Mouse (Mus musculus) ZHBTc4 (cell line): Measurements from ENCODE around the gene Hist2h2be.
"Not testable (repeated sequence)": the region's sequence is repeated elsewhere in the genome, so short reads cannot be mapped to it uniquely, and the experiment has no call there.

Experiments
- DNase-seq: peaks from one replicate; pipeline ENCODE4 v3.0.0-alpha.2; 2011; ENCODE audit warnings: low read depth, low spot score

The Hist2h2be gene

DNA sequence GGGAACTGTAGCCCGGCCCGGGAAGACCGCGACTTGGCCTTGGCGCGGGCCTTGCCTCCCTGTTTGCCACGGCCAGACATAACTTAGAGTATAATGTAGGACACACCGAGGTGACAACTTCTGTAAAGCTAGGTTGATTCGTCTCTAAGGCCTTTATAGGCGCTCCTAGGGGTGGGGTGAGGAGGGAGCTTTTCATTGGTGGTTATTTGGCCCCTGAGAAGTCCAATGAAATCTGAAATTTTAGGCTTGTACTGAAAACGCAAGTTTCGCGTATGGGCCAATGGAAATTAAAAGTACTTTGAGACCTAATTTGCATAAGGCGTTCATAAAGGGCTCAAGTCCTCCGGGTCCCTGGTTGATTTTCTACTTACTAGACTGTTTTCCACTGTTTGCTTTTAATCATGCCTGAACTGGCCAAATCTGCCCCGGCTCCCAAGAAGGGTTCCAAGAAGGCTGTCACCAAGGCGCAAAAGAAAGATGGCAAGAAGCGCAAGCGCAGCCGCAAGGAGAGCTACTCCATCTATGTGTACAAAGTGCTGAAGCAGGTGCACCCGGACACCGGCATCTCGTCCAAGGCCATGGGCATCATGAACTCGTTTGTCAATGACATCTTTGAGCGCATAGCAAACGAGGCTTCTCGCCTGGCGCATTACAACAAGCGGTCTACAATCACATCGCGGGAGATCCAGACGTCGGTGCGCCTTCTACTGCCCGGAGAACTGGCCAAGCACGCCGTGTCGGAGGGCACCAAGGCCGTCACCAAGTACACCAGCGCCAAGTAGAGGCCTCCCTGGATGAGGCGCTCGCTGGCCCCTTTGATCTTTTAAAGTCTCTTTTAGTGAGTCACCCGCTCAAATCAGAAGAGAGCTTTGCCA is at the start of gene Hist2h2be, which contains the start of gene Hist2h2ac:
Hist2h2be (plus strand) TSS at position 355 of the 875 bp plus-strand sequence.
Hist2h2ac (minus strand) TSS at position 116 of the 875 bp plus-strand sequence.
- DNase-seq, result peak; percentile 91

DNA sequence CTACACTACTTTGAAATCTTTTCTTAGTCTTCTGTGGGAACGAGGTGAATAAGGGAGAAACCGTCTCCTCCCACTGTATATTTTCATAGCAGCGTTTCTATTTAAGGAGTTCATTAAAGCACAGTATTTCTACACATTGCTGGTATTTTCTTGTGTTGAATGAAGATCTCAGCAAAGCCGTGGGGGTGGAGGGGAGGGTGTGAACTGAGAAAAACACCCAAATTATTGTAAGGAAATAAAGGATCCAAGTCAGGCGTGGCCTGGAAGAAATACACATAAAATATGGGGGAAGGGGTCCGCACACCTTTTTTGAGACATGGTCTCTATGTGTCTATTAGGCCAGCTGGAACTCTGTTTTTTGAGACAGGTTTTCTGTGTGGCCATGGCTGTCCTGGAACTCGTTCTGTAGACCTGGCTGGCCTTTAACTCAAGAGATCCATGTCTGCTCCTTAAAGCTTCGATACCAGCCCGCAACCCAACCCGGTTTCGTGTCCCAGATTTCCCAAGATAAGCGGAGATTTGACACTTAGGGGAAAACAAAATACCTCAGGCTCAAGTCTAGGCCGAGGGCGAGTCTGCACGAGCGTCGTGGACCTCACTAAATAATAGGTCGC is 49.2 kb upstream of the Hist2h2be start:
- no peak for DNase-seq

DNA sequence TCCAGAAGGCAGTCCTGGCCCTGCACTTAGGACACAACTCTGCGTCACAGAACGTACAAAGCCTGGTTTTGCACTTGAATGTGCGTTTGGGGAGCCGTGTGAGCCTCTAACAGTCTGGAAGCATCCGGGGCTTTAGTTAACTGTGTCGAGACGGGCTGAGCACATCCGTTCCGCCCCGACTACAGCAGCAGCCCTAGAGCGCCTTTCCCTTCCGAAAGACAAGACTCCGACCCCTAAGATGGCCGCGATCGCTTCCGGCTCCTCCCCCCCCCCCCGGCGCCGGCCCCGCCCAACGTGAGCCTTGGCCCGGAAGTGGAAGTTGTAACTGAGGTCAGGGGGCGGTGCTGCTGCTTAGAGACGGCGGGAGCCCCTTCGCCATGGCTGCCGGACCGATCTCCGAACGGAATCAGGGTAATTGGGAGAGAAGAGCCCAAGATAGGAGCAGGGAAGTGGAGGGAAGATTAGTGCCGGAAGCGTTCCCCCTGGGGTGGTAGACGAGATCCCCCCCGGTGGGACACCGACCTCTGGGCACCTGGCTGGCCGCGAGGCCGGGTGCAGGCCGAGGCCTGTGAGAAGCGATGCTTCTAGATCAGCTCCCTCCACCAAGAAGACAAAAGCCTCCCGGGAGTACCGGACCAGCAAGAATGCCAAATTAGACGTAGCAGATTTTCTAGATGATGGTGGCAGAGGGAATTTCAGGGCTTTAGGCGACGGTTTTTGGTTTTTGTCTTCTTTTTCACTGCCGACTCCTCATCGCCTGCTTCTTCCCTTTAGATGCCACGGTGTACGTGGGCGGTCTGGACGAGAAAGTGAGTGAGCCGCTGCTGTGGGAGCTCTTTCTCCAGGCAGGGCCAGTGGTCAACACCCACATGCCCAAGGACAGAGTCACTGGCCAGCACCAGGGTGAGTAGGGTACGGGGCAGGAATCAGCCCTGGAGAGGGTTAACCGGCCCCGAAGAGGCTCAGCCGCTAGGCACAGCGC is 48.4 kb upstream of the Hist2h2be start, which contains the start of gene Sf3b4:
Sf3b4 (plus strand) TSS at position 136 of the 982 bp plus-strand sequence.
- DNase-seq, result peak; percentile 97

DNA sequence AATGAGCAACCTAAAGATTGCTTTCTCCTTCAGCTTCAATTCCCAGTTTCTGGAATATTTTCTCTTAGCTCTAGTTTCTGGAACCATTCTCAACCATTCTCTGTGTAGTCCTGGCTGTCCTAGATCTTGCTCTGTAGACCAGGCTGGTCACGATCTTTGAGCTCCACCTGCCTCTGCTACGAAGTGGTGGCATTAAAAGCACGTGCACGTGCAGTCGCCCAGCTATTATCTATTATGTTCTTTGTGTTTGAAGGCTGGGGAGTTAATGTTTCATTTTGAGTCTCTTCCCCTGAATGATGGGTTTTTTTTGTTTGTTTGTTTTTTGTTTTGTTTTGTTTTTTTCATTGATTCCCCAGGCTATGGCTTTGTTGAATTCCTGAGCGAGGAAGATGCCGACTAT is 47.7 kb upstream of the Hist2h2be start:
- DNase-seq, result no peak

DNA sequence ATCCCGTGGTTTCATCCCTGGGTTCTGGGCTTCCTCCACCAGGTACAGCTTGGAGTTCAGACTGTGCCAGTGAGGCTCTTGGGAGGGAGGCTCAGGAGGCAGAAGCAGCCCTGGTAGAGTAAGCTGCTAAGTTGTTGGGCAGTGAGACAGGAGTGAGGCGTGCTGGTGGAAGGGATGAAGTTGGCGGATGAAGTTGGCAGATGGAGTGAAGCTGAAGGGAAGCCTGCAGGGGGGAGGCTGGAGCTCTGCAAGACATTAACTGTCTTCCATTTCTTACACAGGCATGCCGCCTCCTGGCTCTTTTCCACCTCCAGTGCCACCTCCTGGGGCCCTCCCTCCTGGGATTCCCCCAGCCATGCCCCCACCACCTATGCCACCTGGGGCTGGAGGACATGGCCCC is 46.9 kb upstream of the Hist2h2be start:
- DNase-seq, result not testable (repeated sequence)

DNA sequence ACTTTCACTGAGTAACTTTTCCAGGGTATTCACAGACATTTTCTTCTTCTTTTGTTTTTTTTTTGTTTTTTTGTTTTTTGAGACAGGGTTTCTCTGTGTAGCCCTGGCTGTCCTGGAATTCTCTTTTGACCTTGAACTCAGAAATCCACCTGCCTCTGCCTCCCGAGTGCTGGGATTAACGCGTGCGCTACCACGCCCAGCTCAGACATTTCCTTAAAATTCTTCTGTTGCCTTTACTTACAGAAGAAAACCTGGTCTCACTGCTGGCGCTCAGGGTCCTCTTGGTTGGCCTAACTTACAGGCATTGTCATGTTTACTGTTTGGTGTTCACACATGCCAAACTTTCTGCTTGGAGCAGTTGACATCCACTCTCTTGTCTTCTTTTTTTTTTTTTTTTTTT is 45.7 kb upstream of the Hist2h2be start:
- peak; percentile 77 for DNase-seq

DNA sequence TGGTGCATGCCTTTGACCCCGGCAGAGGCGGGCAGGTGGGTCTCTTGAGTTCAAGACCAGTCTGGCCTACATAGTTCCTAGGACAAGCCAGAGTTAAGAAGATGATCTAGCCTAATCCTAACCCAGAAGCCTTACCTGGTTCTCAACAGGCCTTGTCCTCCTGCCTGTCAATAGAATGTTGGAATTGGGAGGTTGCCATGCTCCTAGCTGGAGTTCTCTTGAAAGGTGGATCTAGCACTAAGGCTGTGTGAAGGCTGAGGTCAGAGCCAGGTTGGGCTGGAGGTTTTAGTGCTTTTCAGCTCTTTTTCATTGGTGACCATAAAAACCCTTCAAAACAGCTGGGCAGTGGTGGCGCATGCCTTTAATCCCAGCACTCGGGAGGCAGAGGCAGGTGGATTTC is 42.5 kb upstream of the Hist2h2be start:
- no peak for DNase-seq

DNA sequence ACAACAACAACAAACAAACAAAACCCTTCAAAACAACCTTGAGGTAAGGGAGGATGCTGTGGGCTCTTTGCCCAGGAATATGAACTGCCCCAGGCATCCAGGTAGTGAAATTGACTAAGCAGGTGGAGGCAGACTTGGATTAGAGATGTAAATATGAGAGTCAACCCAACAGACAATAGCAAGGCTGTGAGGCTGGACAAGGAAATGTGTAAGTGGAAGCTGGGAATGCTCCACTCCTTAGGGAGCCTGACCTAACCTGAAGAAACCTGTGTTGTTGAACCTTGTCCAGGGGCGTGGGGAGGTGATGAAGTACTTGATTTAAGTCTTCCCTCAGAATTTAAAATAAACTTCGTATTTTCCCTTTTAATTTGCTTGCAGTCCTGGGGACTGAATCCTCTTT is 42.0 kb upstream of the Hist2h2be start:
- no peak for DNase-seq

DNA sequence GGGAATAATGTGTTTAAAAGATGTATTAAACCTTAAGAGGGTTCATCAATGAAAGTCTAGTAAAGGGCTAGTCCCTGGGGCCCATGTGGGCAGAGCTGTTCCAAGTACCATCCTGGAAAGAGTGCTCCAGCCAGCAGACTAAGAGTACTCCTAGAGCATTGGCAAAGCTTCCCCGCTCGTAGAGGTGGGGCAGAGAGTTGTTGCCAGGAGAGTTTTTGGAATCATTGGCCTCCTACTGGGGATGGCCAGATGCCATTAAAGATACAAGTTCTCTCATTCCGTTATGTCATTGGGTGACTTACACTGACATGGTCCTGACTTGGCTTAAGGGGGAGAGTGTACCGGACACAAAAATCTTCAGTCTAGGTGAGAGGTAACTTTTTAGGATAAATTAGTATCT is 41.4 kb upstream of the Hist2h2be start:
- DNase-seq, result no peak

DNA sequence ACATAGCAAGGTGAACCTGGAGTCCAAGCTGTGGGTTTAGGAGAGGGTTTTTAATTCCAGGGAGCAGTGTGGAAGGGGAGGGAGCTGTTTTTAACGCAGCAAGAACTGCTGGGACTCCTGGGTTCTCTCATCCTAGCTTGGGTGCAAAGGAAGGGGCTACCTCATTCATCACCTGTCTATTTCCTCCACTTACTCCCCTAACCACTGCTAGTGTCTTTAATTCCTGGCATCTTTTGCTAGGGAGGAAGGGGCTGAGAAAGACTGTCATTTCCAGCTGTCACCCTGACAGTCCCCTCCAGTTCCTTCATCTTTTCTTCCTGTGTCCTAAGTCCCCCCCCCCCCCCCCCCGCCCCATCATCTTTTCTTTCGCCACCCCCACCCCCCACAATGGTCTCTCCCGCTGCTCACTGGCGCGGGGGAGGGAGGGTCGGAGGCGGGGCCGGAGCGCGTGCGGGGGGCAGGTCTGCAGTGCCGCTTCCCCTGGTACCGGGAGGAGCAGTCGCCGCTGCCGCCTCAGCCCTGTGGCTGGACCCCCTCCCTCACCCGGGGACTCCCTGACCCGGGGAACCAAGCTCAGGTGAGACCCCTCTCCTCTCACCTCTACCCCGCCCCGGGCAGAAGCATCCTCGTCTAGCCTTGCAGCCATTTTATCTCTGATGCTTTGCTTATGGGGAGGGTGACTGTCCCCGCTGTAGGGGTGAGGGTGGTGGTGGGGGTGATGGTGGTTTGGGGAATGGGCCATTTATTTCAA is 40.0 kb upstream of the Hist2h2be start, which contains the start of gene Sv2a:
Sv2a (plus strand) TSS at position 425 of the 751 bp plus-strand sequence.
- peak; percentile 48 for DNase-seq

DNA sequence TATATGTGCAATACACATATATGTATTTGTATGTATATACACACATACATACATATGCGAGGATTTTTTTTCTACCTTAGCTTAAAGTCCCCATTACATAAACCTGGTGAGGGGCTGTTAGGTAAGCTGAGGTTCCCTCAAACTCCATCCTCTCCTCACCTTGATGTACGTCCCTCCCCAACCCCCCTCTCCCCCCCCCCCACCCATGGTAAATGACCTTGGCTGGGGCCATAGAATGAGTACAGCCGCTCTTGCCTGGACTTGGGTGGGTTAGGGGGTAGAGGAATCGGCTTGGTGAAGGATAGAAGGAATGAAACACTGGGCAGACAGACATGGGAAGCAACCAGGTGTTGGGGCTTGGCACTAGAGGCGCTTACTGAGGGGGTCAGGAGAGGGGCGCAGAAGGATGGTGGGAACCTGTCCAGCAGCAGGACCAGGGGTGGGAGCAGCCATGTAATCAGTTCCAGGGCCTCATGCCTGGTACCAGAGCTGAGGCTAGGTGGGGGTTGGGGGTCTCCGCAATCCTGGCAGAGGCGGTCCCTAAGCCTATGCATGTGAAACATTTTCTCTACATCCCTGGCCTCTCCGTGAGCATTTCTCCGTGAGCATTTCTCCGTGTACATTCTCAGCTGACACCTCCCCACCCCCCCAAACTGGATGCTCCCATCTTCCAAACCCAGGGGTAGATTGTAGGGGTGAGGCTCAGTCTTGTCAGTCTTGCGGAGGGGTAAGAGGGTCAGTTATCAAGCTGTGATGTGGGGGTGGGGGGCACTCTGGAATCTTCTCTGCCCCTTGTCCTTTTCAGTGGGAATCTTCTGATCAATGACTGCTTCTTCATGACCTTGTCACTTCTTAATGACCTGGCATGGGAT is 39.2 kb upstream of the Hist2h2be start:
- no peak for DNase-seq

DNA sequence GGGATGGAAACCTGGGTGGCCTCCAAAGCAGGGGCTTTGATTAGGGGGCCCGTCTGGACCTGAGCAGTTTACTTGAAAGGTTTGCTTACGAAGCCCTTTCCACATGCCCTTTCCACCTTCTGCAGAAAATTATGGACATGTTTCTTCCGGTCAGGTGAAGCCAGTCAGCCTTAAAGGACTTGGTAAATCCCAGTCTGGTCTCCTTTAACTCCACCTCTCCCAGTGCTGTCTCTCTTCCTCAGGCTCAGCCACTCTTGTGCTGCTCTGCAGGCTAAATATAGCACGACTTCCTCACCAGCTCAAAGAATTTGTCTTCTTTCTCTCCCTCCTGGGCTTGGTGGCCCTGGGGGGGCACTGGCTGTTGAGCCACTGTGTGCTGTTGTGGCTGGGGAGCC is 38.5 kb upstream of the Hist2h2be start:
- no peak for DNase-seq

DNA sequence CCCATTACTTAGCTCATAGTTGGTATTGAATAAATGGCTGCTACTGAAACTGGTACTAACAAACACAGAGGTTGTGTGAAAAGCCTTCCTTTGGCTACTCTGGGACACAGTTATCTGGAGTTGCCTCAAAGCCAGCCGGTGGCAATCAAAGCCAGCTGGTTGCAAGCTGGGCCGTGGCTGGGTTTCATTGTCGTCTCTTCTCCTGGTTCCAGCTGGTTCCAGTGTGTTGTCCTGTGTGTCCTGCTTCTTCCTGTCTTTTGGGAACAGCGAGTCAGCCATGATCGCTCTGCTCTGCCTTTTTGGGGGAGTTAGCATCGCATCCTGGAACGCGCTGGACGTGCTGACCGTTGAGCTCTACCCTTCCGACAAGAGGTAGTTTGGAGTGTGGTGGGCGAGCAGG is 27.9 kb upstream of the Hist2h2be start:
- DNase-seq, result no peak

DNA sequence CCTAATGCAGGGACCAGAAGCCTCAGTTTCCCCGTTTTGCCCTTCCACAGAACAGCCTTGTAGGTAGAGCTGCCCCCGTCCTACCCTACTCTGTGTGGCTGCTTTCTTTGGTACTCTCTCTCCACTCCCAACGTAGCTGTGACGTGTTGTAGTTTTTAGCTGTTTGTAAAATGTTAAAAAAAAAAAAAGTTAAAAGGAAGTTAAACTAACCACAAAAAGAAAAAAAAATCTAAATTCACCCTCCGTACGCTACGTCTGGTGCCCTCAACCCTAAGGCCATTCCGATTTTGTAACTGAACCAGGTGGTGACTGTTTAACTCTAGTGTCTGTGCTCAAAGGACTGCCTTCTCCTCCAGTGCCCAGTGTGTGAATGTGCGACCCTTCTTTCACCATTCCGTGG is 26.0 kb upstream of the Hist2h2be start:
- no peak for DNase-seq

DNA sequence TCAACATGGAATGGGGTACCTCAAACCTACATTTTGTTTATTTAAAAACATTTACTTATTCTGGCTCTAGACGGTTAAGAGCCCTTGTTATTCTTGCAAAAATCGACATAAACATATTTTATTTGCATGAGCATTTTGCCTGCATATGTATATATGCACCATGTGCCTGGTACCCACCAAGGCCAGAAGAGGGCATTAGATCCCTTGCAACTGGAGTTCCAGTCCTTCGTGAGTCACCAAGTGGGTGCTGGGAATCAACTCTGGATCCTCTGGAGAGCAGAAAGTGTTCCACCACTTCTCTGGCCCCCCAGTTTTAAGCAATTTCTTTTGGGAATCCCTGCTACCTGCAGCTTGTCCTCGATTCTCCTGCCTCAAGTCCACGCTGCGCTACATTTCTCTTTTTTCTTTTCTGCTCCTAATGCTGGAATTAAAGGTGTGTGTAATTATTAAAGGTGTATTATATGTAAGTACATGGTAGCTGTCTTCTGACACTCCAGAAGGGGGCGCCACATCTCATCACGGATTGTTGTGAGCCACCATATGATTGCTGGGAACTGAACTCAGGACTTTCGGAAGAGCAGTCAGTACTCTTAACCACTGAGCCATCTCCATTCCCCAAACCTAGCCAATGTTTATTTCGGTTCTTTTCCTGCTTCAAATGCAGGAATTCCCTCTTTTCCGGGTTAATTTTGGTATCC is 25.2 kb upstream of the Hist2h2be start:
- no peak for DNase-seq

DNA sequence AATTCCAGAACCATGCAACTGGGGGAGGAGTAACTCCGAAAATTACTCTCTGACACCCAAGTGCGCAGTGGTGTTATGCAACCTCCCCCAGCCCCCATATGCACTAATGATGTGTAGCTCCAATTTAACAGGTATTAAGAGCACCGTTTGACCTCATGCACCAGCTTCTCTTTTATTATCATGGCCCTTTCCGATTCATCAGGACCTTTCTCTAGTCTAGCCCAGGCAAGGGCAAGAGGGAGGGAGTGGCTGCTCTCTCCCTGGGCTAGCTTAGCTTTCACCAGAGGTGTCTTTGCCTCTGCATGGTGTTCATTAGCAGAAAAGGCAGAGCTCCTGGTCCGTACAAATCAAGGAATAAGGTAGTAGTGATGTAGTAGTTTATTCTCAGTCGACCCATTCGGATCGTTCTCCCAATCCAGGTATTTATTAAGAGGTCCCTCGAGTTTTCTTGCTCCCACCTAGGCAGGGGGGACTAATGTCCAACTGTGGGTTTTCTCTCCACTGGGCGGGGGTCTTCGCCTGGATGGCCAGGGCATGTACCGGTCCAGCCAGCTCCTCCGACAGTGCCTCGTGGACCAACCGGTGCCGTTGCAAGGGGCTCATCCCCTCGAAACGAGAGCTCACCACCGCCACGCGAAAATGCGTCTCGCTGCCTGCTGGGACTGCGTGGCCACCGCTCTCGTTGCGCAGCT is 24.3 kb upstream of the Hist2h2be start:
- DNase-seq, result no peak

DNA sequence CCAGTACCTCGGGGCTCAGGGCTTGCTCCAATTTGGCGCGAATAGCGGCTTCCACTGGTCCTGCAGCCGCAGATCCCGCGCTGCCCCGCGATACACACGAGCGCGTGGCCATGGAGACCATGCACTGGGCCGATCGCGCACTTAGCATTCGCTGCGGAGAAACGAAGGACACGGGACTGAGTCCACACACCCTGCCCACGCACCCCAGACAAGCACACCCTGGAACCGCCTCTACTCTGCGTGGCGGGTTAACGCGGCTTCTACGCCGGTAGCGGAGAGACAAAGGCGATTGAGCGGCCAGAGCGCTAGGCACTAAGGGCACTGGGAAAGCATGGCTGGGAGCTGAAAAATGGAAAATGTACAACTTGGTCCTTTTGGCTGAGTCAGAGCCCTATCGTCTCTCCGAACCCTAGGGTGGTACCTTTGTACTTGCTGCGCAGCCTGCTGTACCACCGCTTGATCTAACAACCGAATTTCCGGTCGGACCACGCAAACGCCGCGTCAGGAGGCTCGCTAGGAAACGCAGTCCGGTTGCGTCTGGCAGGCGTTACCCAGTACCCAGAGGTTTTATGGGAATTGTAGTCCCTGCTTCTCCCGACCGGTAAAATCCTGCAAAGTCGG is 23.7 kb upstream of the Hist2h2be start:
- peak; percentile 93 for DNase-seq

DNA sequence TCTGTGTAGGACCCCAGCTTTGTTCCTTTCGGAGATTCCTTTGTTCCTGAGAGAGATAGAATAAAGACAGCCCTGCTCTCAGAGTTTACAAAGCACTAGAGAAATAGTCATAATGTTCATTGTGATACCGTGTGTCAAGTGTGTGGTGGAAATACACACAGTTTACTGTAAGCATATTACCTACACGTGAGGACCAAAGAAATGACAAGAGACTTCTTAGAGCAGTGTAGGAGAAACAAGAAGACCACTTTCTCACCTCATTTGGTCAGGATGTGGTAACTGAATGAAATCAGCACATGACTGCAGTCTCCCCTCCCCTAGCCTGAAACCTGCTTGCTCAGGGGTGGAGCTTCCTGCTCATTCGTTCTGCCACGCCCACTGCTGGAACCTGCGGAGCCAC is 22.7 kb upstream of the Hist2h2be start:
- DNase-seq, result peak; percentile 49
